Mouse (Mus musculus) adrenal gland, adult (tissue): ENCODE measurements around the gene Gm28041.
"Not testable (repeated sequence)": the region's sequence is repeated elsewhere in the genome, so short reads cannot be mapped to it uniquely, and the experiment has no call there.

Source experiments
- DNase-seq, 2 experiments: peaks; one replicate each; pipeline ENCODE4 v3.0.0; 2022 to 2023; ENCODE audit warnings: low spot score in 1 of 2; ENCODE audit not compliant: inconsistent age in 2 of 2

The Gm28041 gene

DNA sequence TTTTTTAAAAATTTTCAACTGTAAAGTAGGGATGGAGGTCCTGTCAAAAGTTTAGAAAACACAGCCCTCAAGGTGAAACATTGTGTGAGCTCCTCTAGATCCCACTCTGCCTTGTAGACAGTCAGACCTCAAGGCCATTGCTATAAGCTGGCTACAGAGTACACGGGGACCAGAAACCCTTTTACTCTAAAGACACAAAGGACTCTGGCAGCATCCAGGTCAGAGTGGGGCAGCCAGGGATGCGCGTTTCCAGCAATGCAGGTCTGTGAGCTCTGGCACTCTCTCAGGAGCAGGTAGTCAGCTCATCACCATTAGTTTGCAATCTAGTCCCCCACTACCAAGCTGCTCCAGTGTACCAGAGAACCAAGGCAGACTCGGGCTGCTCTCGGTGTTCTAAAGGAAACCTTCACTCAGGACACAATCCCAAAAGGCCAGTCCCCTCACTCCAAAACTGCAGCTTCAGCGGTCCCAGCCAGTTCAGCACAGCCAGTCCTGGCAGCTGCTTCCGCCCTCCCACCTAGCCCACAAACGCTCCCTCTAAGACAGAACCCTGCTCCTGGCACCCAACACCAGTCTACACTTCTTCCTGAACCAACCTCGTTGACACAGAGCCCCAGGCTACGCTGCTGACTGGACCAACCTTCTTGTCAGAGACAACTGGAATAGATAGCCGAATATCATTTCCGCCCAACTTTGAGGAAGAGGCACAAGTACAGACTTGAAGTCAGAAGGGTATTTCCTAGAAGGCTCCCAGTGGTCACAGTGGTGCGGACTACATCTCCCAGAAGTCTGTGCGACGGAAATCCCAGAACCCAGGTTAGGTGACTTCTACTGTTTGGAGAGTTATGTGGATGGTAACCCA, at the start of gene Gm28041, which contains the start of gene Zfp456:
TSS of gene Gm28041 (minus strand) at position 684 of the 862 bp plus-strand sequence.
TSS of gene Zfp456 (minus strand) at position 761 of the 862 bp plus-strand sequence.
- peak; percentile 72 to 90 for DNase-seq

- DNase-seq: not testable (repeated sequence)
Measured at GRCm38 (mm10) chr13:67422532-67422931, 47.0 kb upstream of the Gm28041 start.

DNA sequence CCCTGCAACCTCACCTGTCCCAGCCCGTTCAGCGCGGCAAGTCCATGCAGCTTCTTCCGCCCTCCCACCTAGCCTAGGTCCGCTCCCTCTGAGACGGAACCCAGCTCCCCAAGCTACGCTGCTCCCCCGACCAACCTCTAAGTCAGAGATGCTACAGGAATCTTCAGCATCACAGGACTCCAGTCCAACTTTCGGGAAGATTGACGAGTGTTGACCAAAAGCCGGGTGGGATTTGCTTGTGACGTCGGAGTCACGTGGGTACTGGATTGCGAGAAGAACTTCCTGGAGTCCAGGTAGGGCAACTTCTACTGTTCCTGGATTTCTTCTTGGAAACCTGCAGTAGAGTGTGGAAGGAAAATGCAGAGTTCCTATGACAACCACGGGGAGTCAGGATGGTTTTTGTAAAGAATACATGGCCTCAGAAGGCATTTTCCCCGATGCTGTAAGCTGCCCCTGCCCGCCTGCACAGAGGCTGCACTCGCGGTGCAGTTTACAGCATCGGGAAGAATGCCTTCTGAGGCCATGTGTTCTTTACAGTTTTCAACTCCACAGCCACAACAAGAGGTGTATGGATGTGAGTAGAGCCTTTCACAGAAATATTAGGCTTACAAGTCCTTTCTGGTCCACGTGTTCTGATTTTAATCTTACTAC, 45.8 kb upstream of the Gm28041 start, which contains the start of gene Zfp459:
TSS of gene Zfp459 (minus strand) at position 212 of the 651 bp plus-strand sequence.
- peak; percentile 50 to 80 for DNase-seq

GRCm38 (mm10) chr13:67420558-67421206, 45.1 kb upstream of the Gm28041 start:
- DNase-seq: no peak

GRCm38 (mm10) chr13:67416811-67417210, 41.3 kb upstream of the Gm28041 start:
- no peak for DNase-seq

- DNase-seq: no peak
Measured at GRCm38 (mm10) chr13:67415759-67416158, 40.2 kb upstream of the Gm28041 start.

- DNase-seq: peak in 1 of 2 experiments; percentile 50
Measured at GRCm38 (mm10) chr13:67413634-67414033, 38.1 kb upstream of the Gm28041 start.

DNA sequence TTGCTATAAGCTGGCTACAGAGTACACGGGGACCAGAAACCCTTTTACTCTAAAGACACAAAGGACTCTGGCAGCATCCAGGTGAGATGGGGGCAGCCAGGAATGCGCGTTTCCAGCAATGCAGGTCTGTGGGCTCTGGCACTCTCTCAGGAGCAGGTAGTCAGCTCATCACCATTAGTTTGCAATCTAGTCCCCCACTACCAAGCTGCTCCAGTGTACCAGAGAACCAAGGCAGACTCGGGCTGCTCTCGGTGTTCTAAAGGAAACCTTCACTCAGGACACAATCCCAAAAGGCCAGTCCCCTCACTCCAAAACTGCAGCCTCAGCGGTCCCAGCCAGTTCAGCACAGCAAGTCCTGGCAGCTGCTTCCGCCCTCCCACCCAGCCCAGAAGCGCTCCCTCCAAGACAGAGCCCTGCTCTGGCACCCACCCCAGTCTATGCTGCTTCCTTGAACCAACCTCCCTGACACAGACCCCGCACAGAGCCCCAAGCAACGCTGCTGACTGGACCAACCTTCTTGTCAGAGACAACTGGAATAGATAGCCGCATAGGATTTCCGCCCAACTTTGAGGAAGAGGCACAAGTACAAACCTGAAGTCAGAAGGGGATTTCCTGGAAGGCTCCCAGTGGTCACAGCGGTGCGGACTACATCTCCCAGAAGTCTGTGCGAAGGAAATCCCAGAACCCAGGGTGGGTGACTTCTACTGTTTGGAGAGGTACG, 23.8 kb upstream of the Gm28041 start, which contains the start of gene Zfp429:
TSS of gene Zfp429 (minus strand) at position 637 of the 721 bp plus-strand sequence.
- DNase-seq: peak; percentile 75 to 92

DNA sequence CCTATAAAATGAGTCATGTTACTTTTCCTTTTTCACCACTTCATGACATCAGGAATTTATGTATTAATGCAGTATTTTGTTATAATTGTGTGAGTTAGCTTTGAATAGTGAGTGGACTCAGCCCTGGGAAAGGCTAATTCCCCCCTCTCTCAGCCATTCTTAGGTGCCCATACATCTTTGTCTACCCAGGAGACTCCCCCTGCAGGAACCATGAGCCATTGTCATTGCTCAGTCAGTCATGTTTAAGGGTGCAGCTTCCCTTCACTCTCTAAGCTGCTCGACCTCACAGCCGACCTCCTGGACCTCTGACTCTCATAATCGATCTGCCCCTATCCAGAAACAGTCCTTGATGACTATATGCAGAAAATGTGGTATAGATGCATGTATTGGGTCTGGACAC, 722 bp upstream of the Gm28041 start:
- not testable (repeated sequence) for DNase-seq

GRCm38 (mm10) chr13:67360131-67360744, 15.3 kb downstream of the Gm28041 start, which contains the start of the genes Gm28044 and Zfp953:
Gene Gm28044 (minus strand): TSS chr13:67360536.
Gene Zfp953 (minus strand): TSS chr13:67360605.
- peak; percentile 88 to 97 for DNase-seq

- DNase-seq: no peak
Measured at GRCm38 (mm10) chr13:67351854-67352253, 23.7 kb downstream of the Gm28041 start.

GRCm38 (mm10) chr13:67343422-67343821, 32.1 kb downstream of the Gm28041 start:
- DNase-seq: no peak

GRCm38 (mm10) chr13:67332877-67333276, 42.7 kb downstream of the Gm28041 start:
- DNase-seq: no peak

DNA sequence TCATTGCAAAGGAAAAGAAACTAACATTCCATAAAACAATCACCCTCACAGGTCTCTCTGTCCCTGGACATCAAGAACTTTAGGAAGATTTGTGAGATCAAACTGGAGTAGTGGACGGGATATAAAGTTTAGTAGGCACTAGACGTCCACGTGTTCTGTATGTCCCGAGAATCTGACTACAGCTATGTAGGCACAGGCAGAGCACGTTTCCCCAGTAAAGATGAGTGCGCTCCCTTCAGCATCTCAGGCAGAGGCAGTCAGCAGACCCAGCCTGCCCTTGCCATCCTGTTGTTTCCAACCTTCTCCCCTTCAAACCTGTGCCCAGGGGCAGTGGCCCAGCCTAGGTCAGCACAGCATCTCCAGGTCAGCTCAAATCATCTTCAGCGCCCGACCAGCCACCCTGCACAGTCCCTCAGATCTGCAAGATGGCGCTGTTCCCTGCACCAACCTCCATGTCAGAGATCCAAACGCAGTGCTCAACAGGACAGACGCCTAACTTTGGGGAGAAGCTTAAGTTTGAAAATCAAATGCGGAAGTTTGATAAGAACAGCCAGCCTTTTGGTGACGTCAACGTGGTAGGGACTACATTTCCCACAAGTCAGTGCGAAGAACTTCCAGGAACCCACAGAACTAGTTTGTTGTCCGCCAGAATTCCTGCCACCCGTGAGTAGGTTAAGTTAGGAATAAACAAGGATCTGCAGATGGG, 43.4 kb downstream of the Gm28041 start, which contains the start of gene Zfp595:
TSS of gene Zfp595 (minus strand) at position 552 of the 706 bp plus-strand sequence.
- DNase-seq: peak; percentile 87 to 96

GRCm38 (mm10) chr13:67306718-67307117, 68.8 kb downstream of the Gm28041 start:
- no peak for DNase-seq

GRCm38 (mm10) chr13:67305822-67306672, 69.5 kb downstream of the Gm28041 start, which contains the start of gene Zfp457:
Gene Zfp457 (minus strand): TSS chr13:67306485.
- DNase-seq: peak; percentile 89 to 97
